Comparison of ENCODE assay signal across 21 mouse cellular contexts in the genomic region with DNA sequence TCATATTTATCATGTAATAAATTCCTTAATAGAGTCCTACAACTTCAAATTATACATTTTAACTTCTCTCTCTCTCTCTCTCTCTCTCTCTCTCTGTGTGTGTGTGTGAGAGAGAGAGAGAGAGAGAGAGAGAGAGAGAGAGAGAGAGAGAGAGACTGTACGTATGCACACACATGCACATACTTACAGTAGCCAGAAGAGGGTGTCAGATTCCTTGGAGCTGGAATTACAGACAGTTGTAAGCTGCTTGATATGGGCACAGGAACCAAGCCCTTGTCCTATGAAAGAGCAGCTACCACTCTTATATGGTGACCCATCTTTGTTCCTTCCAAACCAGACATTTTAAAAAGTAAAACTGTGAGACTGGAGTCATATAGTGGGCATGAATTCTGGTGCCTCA.
"Had no signal": no experiment of that assay in that cellular context is flagged by ENCODE, and none has a peak within 500 bp of the region (broad histone marks: within the 10 kb centered on the region; RNA-seq: fewer than 3 reads in every experiment).

No protein-coding gene starts in this region.

- H3K9ac ChIP-seq: limb, embryonic 12.5 days; limb, embryonic 15.5 days; liver, embryonic 14.5 days; liver, postnatal 0 days; lung, embryonic 14.5 days; midbrain, embryonic 13.5 days; neural tube, embryonic 12.5 days; neural tube, embryonic 15.5 days; stomach, embryonic 15.5 days had no signal

- H3K4me3 ChIP-seq: layer of hippocampus, adult 2 months; limb, embryonic 12.5 days; limb, embryonic 15.5 days; megakaryocyte, embryonic 14.5 days; midbrain, embryonic 10.5 days; midbrain, embryonic 13.5 days; neural tube, embryonic 12.5 days; neural tube, embryonic 15.5 days; stomach, embryonic 15.5 days had no signal

- DNase-seq: kidney, postnatal 25 days; layer of hippocampus, adult 9-11 months; liver, postnatal 0 days; lung, embryonic 14.5 days; right cerebral cortex, postnatal 25 days; spleen, adult 18-20 months; thymus, postnatal 25 days had no signal

- ATAC-seq: liver, postnatal 0 days; lung, postnatal 0 days; midbrain, embryonic 13.5 days had no signal

- H3K27me3 ChIP-seq: limb, embryonic 12.5 days; limb, embryonic 15.5 days; megakaryocyte, embryonic 14.5 days; neural tube, embryonic 15.5 days; stomach, embryonic 15.5 days had no signal

- H3K27ac ChIP-seq: kidney, postnatal 0 days; layer of hippocampus, adult 2 months; limb, embryonic 12.5 days; limb, embryonic 15.5 days; liver, embryonic 14.5 days; macrophage; midbrain, embryonic 10.5 days; midbrain, embryonic 13.5 days; neural tube, embryonic 12.5 days; neural tube, embryonic 15.5 days; stomach, embryonic 15.5 days had no signal

- H3K36me3 ChIP-seq: limb, embryonic 15.5 days; midbrain, embryonic 10.5 days; midbrain, embryonic 13.5 days; neural tube, embryonic 12.5 days; neural tube, embryonic 15.5 days; stomach, embryonic 15.5 days had no signal

- H3K9me3 ChIP-seq: limb, embryonic 12.5 days; limb, embryonic 15.5 days; midbrain, embryonic 10.5 days; neural tube, embryonic 12.5 days; neural tube, embryonic 15.5 days; stomach, embryonic 15.5 days had no signal

- H3K4me1 ChIP-seq: limb, embryonic 15.5 days; megakaryocyte, embryonic 14.5 days; stomach, embryonic 15.5 days had no signal

- H3K4me2 ChIP-seq: limb, embryonic 12.5 days; limb, embryonic 15.5 days; liver, embryonic 11.5 days; lung, embryonic 14.5 days; midbrain, embryonic 13.5 days; neural tube, embryonic 12.5 days; neural tube, embryonic 15.5 days; stomach, embryonic 15.5 days had no signal
